Mouse (Mus musculus) gastrocnemius, adult 18-20 months (tissue): ENCODE data around the gene Aph1a. TPM values are rescaled to one million over a fixed set of nuclear protein-coding genes. Genes with fewer than 3 reads are reported as not detected.

Experiments
- total RNA-seq, 2 experiments: library from RNA; stranded (reverse); gene quantifications; 2 replicates each; pipeline ENCODE4 v1.2.3; 2021

The Aph1a gene
- total RNA-seq, 2 experiments from 2014 or later, result 41.0 to 50.4 TPM

Other genes with a start within 250 kb of the Aph1a start
- 10 to 100 TPM; 96.0 to 99.4 TPM for gene Mcl1, start 235.2 kb upstream of the Aph1a start, total RNA-seq
- gene Adamtsl4, start 206.1 kb upstream of the Aph1a start, total RNA-seq, result 10 to 100 TPM; 25.9 to 30.8 TPM
- 10 to 100 TPM; 15.5 to 30.3 TPM for gene Ecm1, start 154.4 kb upstream of the Aph1a start, total RNA-seq
- gene Tars2, start 133.8 kb upstream of the Aph1a start, total RNA-seq, result 10 to 100 TPM; 25.7 to 26.7 TPM
- gene Rprd2, start 75.1 kb upstream of the Aph1a start, total RNA-seq, result 10 to 100 TPM; 33.2 to 37.4 TPM
- gene Prpf3, start 38.1 kb upstream of the Aph1a start, total RNA-seq, result 10 to 100 TPM; 16.6 to 16.9 TPM
- 100 to 1,000 TPM; 317 to 349 TPM for gene Mrps21, start 22.4 kb upstream of the Aph1a start, total RNA-seq
- 1 to 10 TPM; 3.5 to 6.3 TPM for gene Ciart, start 11.7 kb upstream of the Aph1a start, total RNA-seq
- 1 to 10 TPM; 1.7 to 2.2 TPM for gene BC028528, start 2.0 kb upstream of the Aph1a start, total RNA-seq
- 10 to 100 TPM; 54.2 to 76.9 TPM for gene Car14, start 10.7 kb downstream of the Aph1a start, total RNA-seq
- 10 to 100 TPM; 75.9 to 97.2 TPM for gene Anp32e, start 35.3 kb downstream of the Aph1a start, total RNA-seq
- 10 to 100 TPM; 13.9 to 22.0 TPM for gene Plekho1, start 102.0 kb downstream of the Aph1a start, total RNA-seq
- 10 to 100 TPM; 19.6 to 19.8 TPM for gene Vps45, start 164.5 kb downstream of the Aph1a start, total RNA-seq
- gene Otud7b, start 210.6 kb downstream of the Aph1a start, total RNA-seq, result 10 to 100 TPM; 57.4 to 58.2 TPM